22 mouse cellular contexts compared by ENCODE assay signal in genomic region chr12:100061071-100061470, GRCm38 (mm10).
"Had no signal": no experiment of that assay in that cellular context is flagged by ENCODE, and none has a peak within 500 bp of the region (broad histone marks: within the 10 kb centered on the region; RNA-seq: fewer than 3 reads in every experiment).

No protein-coding gene starts in this region.

- H3K4me3 ChIP-seq: heart, embryonic 12.5 days; hindbrain, embryonic 13.5 days; hindbrain, embryonic 15.5 days; kidney, embryonic 15.5 days; limb, embryonic 13.5 days; limb, embryonic 15.5 days; liver, embryonic 12.5 days had no signal

- H3K4me1 ChIP-seq: heart, embryonic 12.5 days; hindbrain, embryonic 13.5 days; hindbrain, embryonic 15.5 days; kidney, embryonic 15.5 days; limb, embryonic 13.5 days; limb, embryonic 15.5 days; liver, embryonic 12.5 days had no signal

- ATAC-seq: hindbrain, postnatal 0 days; intestine, embryonic 16.5 days; liver, embryonic 12.5 days had no signal

- H3K36me3 ChIP-seq: heart, embryonic 12.5 days; hindbrain, embryonic 13.5 days; hindbrain, embryonic 15.5 days; kidney, embryonic 15.5 days; limb, embryonic 13.5 days; limb, embryonic 15.5 days; liver, embryonic 12.5 days had no signal

- H3K27ac ChIP-seq: hindbrain, embryonic 13.5 days; hindbrain, embryonic 15.5 days; hindbrain, postnatal 0 days; kidney, embryonic 15.5 days; kidney, postnatal 0 days; limb, embryonic 13.5 days; limb, embryonic 15.5 days; liver, embryonic 12.5 days; liver, embryonic 14.5 days had no signal

- H3K4me2 ChIP-seq: heart, embryonic 12.5 days; hindbrain, embryonic 13.5 days; hindbrain, embryonic 15.5 days; kidney, embryonic 15.5 days; limb, embryonic 13.5 days; limb, embryonic 15.5 days; liver, embryonic 12.5 days had no signal

- H3K9me3 ChIP-seq: heart, embryonic 12.5 days; hindbrain, embryonic 13.5 days; hindbrain, embryonic 15.5 days; kidney, embryonic 15.5 days; limb, embryonic 13.5 days; limb, embryonic 15.5 days; liver, embryonic 12.5 days had no signal

- DNase-seq: gastrocnemius, postnatal 14 days; gastrocnemius, postnatal 36 days; heart, postnatal 14 days; heart, postnatal 36 days; kidney, adult 11 months; kidney, adult 2 months; kidney, adult 9 months; kidney, postnatal 14 days; kidney, postnatal 36 days; layer of hippocampus, adult 9-11 months; layer of hippocampus, postnatal 36 days had no signal

- H3K9ac ChIP-seq: heart, embryonic 12.5 days; hindbrain, embryonic 13.5 days; hindbrain, embryonic 15.5 days; kidney, embryonic 15.5 days; limb, embryonic 13.5 days; limb, embryonic 15.5 days; liver, embryonic 12.5 days; liver, embryonic 14.5 days had no signal

- H3K27me3 ChIP-seq: heart, embryonic 12.5 days; hindbrain, embryonic 13.5 days; hindbrain, embryonic 15.5 days; kidney, embryonic 15.5 days; limb, embryonic 13.5 days; limb, embryonic 15.5 days; liver, embryonic 12.5 days had no signal
